Mouse (Mus musculus): ENCODE data around the gene Fbxo17.

The Fbxo17 gene

DNA sequence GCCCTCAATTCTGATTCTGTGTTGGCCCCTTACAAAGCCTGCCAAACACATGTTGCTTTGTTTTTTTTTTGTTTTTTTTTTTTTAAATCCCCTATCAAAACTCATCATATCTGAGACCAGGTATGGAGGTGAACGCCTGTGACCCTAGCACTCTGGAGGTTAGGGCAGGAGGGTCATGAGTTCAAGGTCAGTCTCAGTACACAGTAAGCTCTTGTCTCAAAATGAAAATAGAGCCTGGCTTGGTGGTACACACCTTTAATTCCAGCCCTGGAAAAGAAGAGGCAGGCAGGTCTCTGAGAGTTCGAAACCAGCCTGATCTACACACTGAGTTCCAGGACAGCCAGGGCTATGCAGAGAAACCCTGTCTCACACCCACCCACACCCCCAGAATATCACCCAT lies 3.0 kb downstream of the Fbxo17 start:
- no peak for DNase-seq

DNA sequence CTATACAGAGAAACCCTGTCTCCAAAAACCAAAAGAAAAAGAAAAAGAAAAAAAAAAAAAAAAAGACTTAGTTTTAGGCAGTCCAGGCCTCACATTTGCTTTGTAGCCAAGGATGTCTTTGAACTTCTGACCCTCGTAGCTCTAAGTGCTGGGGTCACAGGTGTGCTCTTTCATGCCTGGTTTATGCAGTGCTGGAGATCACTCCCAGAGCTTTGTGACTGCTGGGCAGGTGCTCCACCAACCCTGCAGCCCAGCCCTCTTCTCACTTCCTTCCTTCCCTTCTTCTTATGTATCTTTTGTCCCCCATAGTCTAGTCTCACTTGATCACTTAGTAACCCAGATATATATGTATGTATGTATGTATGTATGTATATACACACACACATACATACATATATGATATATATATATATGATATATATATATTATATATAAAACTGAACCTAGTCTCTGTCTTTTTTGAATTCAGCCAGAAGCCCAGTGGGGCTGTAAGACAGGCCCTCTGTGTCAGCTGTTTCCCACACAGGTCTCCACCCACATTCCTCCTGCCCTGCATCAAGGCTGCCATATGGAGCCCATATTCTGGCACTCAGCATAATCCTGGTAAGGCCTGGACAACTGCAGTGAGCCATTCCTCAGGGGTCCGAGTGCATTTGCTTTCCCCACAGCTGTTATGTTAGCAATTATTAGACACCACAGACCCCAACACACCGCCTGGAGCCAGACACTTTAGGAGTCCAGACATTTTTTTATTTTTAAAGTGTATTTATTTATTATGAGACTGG lies 4.3 kb downstream of the Fbxo17 start:
- no peak for DNase-seq

DNA sequence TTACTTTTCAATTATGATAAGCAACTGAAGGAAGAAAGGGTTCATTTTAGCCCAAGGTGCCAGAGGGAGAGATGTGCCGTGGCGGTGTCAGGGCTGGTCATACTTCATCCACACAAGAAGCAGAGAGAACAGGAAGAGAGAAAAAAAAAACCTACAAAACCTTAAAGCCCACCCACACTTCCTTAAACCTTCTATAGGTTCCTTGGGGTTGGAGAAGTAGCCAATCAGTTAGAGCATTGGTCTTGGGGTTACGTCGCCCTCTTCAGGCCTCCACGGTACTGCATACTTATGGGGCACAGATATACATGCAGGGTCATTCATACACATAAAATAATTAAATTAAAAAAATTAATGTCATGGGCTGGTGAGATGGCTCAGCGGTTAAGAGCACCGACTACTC lies 5.5 kb downstream of the Fbxo17 start:
- DNase-seq = peak; percentile 29 to 46

DNA sequence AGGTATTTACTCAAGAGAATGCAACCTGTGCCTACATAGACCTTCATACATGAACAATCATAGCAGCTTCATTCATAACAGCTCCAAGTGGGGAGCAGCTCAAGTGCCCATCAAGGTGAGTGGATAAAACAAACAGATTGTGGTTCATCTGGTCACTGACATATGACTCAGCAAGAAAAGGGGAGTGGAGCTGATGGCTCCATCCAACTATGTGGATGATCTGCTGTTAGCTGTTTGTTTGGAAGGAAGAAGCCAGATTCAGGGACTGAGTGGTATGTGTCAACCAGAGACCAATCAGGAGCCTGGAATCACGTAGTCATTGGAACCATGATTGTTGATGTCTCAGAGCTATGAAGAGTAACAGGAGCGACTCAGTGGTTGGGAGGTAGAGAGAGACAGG lies 8.0 kb downstream of the Fbxo17 start:
- no peak for DNase-seq

DNA sequence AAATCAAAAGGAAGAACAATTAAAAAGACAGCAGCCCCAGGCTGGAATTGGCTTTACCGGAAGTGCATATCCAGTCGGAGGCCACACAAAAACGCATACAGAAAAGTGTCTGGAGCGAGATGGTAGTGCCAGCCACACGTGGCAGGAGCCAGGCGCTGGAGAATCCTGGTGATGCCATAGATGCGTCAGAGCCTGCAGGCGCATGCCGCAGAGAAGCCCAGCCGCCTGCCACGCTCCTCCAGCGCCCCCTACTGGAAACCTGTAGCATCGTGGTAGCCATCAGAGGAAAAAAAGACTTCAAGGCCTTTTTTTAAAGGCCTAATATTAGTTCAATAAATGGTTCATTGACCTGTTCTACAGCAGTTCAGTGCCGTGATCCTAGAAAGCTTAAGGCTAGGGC lies 10.0 kb downstream of the Fbxo17 start:
- DNase-seq = peak; percentile 76 to 77

DNA sequence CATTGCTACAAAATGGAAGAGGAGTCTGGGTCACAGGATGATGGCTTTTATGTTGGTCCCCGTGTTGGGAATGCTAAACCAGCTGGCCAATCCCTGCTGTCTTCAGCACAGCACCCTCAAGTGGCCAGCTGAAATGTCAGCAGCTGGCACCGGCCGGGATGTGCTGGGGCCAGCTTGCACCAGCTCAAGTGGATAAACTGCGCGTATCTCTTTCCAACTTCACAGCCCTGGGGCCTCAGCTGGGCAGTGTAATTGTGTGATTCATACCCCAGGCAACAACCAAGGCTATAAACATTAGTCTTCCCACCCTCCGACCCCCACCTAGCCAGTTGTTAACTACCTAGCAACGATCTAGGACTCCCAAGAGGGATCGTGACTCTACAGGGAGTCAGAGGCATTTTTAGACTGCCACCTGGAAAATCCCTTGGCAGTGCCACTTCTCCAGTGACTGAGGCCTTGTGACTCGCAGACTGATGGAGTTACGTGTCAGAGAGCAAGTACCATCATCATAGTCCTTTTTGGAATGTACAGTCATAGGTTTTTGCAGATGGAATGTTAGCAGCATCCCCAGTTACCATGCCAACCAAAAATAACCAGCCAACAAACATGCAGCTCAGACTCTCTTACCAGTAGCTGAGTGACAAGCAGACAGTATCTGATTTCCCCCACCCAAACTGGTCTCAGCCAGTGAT lies 11.2 kb downstream of the Fbxo17 start:
- no peak for DNase-seq

DNA sequence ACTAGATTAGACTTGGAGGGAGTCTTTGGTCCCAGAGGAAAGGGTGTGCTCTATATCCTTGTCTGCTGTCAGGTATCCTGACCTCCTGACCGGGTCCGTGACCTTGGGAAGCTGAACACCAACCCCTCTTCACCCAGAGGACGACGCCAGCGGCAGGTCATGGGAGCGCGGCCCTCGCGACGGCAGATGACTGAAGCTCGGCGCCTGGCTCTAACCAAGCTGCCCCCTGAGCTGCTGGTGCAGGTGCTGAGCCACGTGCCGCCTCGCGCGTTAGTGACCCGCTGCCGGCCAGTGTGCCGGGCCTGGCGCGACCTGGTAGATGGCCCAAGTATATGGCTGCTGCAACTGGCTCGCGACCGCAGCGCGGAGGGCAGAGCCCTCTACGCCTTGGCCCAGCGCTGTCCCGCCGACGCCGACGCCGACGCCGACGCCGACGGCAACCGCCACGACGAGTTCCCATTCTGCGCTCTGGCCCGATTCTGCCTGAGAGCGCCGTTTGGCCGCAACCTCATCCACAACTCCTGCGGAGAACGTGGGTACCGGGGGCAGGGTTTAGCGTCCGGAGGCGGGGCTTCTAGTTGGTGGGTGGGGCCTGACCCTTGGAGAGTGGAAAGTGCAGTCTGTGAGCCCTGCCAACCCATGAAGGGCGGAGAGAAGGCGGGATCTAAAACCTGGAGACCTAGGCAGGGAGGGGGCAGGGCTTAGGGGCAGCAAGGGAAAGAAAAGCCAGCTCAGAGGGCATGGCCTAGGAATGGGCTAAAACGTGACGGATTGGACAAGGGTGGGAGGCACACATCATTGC lies 15.9 kb downstream of the Fbxo17 start:
- peak; percentile 76 to 78 for DNase-seq

DNA sequence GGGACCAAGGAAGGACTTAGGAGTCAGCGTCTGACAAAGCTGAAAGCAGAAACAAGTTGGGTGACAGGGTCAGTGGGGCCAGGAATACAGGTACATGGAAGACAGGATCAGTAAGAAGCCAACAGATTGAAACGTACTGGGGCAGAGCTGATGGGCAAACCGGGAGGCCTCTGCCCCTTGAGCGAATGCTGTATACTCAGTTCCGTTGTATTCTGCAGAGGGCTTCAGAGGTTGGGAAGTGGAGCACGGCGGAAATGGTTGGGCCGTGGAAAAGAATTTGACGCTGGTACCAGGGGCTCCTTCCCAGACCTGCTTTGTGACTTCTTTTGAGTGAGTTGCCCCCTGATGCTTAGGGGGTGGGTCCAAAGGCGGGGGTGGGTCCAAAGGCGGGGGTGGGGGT lies 16.6 kb downstream of the Fbxo17 start:
- no peak for DNase-seq

DNA sequence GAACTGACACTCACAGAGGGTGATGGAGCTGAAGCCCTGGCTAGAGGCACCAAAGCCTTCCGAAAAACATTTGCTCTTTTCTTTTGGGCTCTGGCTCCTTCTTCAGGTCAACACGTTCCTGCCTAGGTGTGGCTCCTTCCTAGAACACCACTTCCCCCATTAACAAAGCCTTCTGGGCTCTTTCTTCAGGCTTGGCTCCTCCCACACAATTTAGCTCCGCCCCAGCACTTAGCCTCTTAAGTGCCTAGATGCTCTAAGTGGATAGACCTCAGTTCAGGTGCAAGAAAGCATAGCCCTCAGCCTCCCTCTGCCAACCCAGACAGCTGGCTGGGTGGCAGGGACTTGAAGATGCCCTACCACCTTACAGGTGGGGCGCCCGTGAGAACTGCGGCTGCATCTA lies 19.1 kb downstream of the Fbxo17 start:
- DNase-seq = no peak

DNA sequence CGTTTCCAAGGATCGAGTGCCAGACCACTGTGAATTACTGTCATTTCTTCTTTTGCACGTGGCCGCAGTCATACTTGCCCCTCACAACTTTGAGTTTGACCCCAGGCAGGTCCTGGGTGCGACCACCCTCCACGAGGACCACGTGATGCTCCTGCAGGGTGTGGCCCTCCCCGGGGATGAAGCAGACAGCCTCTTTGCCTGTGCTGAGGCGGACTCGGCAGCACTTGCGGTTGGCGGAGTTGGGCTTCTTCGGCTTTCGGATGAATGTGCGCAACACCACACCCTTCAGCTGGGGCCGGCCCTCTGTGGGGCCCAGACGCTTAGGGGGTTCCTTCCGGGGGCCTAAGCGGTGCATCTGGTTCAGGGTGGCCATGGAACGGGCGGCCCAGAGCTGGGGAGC lies 23.2 kb downstream of the Fbxo17 start:
- no peak for DNase-seq

DNA sequence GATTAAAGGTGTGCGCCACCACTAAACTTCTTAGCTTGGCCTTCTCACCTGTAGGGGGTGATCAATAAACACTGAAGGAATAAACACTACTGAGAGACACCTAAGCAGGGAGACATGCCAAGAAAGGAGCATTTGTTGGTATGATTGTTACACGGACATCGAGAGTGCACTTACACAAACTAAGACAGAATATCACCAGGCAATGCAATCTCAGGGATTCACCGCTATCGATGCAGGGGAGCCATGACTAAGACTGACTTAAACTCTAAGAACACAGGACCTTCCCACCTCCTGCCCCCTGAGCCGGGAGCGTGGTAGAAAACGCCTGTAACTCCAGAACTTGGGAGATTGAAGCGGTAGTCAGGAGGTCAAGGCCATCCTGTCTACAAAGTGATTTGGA lies 24.3 kb downstream of the Fbxo17 start:
- no peak for DNase-seq

DNA sequence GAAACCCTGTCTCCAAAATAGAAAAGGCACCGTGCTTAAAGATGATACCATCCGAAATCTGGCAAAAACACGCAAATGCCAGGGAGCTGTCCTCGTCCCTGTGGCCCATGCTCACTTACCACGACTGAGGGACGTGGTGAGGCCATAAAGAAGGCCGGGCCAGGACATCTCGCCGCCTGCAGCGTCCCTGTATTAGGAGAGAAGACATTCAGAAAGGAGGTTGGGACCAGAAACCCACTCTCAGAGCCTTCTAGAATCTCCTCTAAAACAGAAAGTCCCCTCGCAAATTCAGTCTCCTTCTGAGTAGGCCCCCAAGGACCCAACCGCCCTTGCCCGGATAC lies 24.7 kb downstream of the Fbxo17 start:
- no peak for DNase-seq

DNA sequence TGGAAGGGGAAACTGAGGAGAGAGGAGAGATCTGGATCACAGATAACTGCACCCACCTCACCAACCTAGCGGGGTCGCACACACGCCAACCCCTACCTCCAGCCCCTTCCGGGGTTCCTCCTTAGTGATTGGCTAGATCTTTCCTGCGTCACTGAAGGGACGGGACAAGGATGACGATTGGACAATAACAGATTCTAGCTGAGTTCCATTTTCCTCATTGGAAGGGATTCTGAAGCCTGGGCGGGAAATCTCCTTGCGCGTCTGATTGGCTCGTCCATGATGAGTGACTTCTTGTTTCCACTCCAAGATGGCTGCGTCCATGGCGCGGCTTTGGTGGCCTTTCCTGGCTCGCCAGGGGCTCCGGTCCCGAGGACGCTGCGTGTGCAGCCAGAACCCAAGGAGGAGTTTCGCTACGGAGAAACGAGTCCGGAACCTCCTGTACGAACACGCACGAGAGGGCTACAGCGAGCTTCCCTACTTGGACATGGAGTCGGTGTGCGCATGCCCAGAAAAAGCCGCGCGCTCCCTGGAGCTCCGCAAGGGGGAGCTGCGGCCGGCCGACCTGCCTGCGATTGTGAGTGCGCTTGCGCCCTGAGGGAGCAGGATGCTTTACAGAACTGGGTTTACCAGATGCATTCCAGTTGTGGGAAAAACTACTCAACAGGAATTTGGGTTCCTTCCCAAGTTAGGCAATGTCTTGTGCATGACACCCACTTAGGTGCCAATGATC lies 25.3 kb downstream of the Fbxo17 start, which contains the start of the genes Mrps12 and Sars2:
TSS of gene Mrps12 (minus strand) at position 112 of the 730 bp plus-strand sequence.
TSS of gene Sars2 (plus strand) at position 284 of the 730 bp plus-strand sequence.
- peak; percentile 94 to 96 for DNase-seq

DNA sequence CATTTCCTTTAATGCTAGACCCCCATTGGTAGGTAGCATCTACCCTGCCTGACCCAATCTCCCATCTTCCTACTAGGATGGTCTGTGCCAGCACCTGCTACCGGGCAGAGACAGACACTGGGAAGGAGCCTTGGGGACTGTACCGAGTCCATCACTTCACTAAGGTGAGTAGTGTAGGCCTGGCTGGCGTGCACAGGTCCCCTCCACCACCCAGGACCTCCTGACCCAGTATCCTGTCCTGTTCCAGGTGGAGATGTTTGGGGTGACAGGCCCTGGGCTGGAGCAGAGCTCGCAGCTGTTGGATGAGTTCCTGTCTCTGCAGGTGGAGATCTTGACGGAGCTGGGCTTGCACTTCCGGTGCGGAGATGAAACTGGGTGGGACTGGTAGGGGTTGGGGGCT lies 33.3 kb downstream of the Fbxo17 start:
- no peak for DNase-seq

DNA sequence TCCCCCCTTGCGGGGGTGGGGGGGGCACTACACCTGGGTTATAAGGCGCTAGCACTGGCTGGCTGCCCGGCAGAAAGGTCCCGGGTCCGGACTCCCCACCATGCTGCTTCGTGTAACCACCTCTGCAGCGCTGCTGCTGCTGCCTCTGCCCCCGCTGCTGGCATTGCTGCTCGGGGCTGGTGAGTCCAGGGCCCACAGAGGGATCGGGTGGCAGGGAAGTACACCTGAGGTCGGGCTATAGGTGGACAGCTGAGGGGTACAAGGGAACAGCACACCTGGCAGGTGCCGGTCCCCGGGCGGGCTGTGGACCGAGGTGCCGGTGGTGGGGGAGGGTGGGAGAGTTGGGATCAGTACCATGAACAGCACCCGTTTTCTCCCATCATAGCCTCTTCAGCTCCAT lies 39.5 kb downstream of the Fbxo17 start, which contains the start of gene Ccer2:
TSS of gene Ccer2 (plus strand) at position 96 of the 400 bp plus-strand sequence.
- DNase-seq = peak in 1 of 2 experiments; percentile 21

DNA sequence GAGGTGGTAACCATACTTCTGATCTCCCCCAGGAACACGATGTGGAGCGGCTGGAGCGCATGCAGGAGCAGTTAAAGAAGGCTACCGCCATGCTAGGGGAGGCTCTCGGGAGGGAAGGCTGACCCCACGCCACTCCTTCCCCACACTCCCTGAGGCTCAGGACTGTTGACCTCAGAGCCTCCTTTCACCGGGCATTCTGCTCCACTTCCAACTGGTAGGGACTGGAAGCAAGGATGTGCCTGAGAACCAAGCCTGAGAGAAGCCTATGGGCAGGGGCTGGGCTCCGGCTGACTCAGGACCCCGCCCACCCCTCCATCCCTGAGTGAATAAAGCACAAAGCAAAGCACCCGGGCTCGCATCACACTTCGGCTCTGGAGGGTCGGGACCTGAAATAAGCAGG lies 42.0 kb downstream of the Fbxo17 start:
- DNase-seq = no peak

DNA sequence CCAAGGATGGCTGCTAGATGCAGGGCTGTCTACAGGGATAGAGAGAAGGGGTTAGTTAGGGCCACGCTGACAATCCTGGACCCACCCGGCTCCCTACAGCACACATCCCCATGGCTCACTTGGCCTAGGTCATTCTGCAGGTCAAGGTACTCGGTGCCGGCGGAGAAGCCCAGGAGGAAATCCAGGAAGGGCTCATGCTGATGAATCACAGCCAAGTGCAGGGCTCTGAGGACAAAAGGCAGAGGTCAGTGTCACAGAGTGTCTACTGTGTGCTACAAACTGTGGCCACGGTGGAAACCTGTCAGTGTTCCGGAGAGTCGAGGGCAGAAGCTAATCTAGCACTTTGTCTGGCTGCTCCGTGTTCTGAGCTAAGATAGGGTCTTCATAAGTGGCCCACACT lies 45.3 kb downstream of the Fbxo17 start:
- no peak for DNase-seq

DNA sequence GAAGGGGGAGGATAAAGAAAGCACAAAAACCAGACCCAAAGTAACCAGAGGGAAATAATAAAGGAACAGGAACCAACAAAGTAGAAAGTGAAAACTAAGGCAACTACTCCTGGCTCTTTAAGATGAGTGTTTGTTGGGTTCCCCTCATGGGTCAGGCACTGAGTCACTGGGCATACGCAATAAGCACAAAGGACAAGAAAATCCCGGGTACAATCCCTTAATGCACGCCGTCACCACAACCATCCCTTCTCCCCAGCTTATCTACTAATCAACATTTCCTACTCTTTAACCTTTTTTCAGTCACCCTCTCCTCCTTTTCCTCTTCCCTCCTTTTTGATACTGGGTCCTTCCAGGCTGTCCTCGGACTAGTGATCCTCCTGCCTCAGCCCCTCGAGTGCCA lies 48.6 kb downstream of the Fbxo17 start:
- DNase-seq = no peak

DNA sequence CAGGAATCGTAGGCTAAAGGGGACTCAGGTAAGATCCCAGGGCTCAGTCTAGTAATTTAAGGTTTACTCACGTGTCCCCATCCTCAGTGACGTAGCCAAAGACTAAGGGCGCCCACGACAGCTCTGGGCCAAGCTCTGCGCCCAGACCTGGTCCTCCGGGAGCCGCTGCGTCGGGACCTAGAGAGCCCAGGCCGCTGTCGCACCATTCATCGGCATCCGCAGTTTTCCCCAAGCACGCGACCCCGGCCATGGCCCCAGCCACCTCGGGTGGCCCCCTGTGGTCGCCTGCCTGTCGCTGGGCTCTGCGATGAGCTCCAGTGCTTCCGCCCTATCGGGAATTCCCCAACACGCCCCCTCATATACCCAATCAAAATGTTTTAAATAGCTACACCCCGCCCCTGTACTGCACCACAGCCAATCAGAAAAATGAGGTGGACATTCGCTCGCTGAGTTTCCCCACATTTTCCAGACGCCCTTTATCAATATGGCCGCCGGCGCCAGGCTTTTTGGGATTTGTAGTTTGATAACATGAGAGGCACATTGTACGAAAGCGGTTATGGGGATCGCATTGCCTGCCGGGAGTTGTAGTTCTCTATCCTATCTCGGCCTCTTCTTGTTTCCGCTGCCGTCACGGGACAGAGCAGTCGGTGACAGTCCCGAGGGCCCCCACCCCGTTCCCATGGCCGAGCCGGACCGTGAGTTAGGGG lies 49.7 kb downstream of the Fbxo17 start, which contains the start of gene Sirt2:
TSS of gene Sirt2 (plus strand) at position 563 of the 707 bp plus-strand sequence.
- DNase-seq = peak; percentile 93 to 95

DNA sequence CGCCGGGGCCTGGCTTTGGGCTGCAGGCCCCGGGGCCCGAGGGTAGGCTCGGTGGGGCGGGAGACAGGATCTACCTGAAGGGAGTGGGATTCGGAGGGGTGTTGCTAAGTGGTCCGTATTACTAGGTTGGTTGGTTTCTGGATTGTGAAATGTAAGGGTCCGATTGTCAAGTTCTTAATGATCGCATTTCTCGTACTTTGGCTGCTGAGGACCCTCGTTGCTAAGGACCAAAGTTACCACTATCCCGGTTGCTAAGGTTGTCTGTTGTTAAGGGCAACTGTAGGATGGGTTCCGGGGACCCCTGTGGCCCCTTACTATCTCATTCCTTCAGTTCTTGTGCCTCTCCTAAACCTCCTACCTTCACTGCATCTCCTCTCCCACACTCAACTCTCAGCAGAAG lies 50.3 kb downstream of the Fbxo17 start:
- no peak for DNase-seq

DNA sequence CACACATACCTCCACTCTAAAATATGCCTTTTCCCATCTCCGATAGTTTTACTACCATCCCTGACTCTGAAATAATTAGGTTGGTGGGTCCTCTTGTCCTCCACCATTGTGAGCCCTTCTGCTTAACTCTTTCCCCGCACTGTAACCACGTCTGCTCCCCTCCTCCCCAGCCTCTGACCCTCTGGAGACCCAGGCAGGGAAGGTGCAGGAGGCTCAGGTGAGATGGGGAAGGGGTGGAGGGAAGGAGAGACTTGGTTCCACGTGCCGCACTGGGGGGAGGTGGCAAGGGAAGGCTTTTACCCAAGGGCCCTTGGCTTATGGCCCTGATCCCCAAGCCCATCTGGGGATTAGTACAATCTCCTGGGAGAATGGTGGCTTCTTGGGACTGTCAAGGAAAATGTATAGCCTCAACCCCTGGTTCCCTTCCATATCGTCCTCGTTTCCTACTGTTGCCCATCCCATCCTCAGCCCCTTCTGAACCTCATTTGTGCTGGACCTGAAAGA lies 50.9 kb downstream of the Fbxo17 start, which contains the start of gene Nfkbib:
TSS of gene Nfkbib (minus strand) at position 51 of the 504 bp plus-strand sequence.
- no peak for DNase-seq

All from B cell, adult 2 months (primary cell).